Mouse (Mus musculus) 416B (cell line): ENCODE measurements at regions not wholly inside any gene's neighbourhood (a gene's known extent, or its start where the extent isn't known, plus 50 kb on each side); places are given as distances from the start of the nearest gene placed in this dataset.

Experiments used
- DNase-seq: peaks from one replicate; pipeline ENCODE4 v3.0.0; 2011; ENCODE audit warnings: low read depth

GRCm38 (mm10) chr10:56587205-56587604 is 210.1 kb downstream of the Gja1 start:
- DNase-seq: no peak

DNA sequence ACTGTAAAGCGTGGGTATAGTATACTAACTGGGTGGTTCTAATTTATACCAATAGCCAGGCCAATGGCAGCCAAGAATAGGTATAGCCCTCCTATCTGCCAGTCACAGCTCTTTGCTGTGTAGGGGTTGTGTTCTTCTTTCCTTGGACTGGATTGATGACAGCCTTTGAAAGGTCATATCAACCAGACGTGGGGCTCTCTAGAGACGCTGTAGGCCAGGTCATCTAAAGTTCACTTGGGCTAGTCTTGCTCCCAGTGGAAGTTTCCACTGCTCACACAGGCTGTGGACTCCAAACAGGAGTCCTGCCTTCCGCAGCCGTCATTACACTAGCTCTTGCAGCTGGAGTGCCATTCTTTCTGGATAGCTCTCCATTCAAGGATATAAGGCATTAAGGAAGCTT is 220.3 kb downstream of the Gja1 start:
- DNase-seq: no peak

GRCm38 (mm10) chr10:56598191-56598590 is 221.1 kb downstream of the Gja1 start:
- DNase-seq: peak; percentile 92

GRCm38 (mm10) chr10:56599923-56600322 is 222.8 kb downstream of the Gja1 start:
- DNase-seq: no peak

GRCm38 (mm10) chr10:56611564-56612288 is 234.6 kb downstream of the Gja1 start:
- no peak for DNase-seq

GRCm38 (mm10) chr10:56642656-56643055 is 265.5 kb downstream of the Gja1 start:
- no peak for DNase-seq

- no peak for DNase-seq
Observed at GRCm38 (mm10) chr10:56643376-56644135, 266.4 kb downstream of the Gja1 start.

- no peak for DNase-seq
Observed at GRCm38 (mm10) chr10:56660501-56660900, 283.4 kb downstream of the Gja1 start.

GRCm38 (mm10) chr10:56673919-56674318 is 296.8 kb downstream of the Gja1 start:
- no peak for DNase-seq

DNA sequence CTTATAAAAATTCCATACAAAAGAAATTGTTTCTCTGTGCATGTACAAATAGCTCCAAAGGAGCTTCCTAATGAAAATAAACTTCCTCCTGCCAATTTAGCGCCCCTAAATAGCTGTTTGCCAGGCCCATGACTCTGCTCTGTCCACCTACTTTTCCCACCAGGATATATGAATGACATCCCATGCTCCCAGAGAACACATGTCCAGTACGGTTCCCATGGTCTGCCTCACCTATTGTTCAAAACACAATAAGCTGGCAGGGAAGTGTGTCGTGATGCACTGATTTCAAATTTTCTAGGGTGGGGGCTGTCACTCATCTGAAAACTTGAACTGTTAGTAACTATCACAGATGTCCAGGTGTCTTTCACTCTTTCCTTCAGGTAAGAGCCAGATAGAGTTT is 305.8 kb downstream of the Gja1 start:
- DNase-seq: no peak

- peak; percentile 26 for DNase-seq
Observed at GRCm38 (mm10) chr10:56685655-56686250, 308.6 kb downstream of the Gja1 start.

DNA sequence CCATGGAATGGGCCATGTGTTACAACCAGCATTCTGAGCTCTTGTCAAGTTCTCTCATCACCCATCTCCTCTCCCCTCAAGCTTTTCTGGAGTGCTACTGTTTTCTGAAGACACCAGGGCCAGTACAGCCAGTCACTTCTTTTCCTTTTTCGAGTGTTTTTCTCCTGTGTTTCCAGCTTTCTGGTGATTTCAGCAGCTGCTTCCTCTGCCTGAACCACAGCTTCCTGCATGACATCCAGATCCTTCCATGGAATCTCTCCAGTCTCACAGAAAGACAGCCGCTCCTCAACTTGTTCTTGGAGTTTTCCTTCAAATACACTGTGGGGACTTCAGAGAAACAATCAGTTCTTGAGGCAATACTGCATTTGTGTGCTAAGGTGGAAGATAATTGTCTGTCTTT is 314.3 kb downstream of the Gja1 start:
- no peak for DNase-seq

DNA sequence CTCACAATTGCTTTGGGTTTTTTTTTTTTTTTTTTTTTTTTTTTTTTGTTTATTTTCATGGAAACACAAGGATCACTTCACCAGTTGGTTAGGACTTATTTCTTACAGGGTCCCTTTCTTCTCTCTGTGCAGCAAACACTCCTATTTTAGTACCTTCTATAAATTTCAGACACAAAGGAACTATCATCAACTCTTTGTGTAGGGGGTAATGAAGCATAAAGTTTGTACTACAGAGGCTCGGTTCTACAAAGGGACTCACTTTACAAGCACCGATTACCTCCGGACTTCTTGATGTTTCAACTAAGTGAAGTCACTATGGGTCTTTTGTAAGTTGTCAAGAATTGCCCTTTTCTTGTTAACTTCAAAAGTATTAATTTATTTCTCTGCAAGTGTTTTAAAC is 318.0 kb downstream of the Gja1 start:
- no peak for DNase-seq

DNA sequence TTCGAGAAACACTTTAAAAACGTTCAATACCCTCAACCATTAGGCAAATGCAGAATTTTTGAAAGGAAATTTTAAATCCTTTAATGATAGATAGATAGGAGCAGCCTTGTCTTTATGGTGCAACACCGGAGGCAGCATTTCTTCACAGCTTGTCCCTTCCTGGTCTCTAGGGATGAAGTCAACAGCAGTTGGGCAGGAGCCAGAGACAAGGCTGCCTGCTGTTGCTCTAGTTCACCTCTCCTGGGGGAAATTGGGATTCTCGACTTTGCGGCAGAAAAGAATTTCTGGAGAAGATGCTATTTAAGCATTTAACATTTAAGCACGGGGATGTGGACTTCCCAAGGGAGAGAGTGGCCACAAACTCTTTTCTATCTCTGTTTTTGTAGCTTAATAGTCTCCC is 323.0 kb downstream of the Gja1 start:
- no peak for DNase-seq

DNA sequence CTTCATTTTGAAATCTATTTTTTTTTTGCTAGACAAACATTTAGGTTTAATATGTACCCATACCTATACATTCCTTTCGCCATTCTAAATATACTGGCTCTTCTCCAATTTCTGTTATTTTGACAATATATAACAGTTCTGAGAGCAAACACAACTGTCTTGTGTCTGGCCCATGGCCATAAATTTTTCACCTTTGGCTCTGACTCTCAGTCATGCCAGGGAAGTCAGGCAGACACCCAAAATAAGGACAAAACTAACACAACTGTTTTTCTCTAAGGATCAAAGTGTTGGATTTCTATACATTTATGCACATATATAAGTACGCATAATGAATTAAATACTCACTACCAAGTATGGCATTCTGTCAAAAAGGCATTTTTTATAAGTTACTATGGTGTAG is 331.3 kb downstream of the Gja1 start:
- DNase-seq: no peak

- DNase-seq: no peak
Observed at GRCm38 (mm10) chr10:56708886-56709285, 331.8 kb downstream of the Gja1 start.

DNA sequence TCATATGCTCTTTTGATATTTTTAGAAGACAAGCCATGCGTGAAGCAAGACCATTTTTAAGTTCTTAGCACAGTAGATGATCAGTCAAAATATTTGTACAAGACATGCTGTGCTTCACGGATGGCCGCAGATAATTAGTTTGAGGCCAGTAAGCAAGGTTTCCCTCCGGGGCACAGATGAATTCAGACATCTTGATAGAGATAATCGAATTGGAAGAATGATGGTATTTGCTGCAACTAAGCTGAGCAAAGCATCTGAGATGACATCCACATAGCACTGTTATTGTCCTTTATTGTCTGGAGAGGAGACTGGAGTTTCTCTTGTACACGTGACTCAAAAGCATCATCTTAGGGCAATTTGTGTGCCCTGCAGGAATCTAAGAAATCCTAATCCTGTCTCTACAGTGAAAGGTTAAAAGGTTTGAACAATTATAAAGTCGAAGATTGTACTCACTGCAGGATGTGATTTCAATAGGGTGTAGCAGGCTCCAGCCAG is 335.5 kb downstream of the Gja1 start:
- no peak for DNase-seq

- DNase-seq: peak; percentile 15
Observed at GRCm38 (mm10) chr10:56737073-56737472, 359.9 kb downstream of the Gja1 start.

GRCm38 (mm10) chr10:56739621-56740020 is 362.5 kb downstream of the Gja1 start:
- no peak for DNase-seq

GRCm38 (mm10) chr10:56752134-56752533 is 375.0 kb downstream of the Gja1 start:
- no peak for DNase-seq

- DNase-seq: no peak
Observed at GRCm38 (mm10) chr10:56753576-56753975, 376.4 kb downstream of the Gja1 start.

GRCm38 (mm10) chr10:56754546-56755175 is 377.5 kb downstream of the Gja1 start:
- DNase-seq: no peak

DNA sequence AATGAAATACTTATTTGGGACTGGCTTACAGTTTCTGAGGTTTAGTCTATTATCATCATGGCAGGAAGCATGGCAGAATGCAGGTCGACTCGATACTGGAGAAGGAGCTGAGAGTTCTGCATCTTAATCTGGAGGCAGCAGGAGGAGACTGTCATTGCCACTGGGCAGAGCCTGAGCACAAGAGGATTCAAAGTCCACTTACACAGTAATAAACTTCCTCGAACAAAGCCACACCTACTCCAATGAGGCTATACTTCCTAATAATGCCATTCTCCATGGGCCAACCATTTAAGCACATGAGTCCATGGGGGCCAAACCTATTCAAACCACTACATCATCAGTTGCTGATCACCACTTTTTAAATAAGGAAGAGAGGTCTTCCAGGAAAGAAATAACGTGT is 393.5 kb downstream of the Gja1 start:
- DNase-seq: no peak
